ENCODE assay signal across 12 mouse cellular contexts in the genomic region with DNA sequence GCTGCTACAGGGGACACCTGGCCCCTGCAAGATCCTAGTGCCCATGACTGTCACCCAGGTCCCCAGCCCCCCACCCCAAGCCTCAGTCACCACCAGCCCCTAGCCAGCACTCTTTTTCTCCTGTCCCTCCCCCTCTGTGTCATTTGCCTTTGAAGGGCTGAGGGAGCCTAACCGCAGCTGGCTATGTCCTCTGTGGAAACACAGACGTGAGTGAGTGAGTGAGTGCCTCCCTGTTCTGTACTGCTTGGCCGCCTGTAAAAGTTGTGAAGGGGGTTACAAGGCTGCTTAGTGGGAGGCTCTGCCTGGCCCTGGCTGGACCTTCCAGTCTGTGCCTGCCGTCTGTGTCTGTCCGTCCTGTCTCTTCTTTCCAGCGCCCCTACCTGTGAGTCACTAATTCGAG. TPM values are rescaled to one million over a fixed set of nuclear protein-coding genes. Genes with fewer than 3 reads are reported as not detected.
DNase-seq lines count a peak whose midpoint lies in the region; ATAC-seq lines count a peak whose summit lies in the region.
"Had no signal": no experiment of that assay in that cellular context is flagged by ENCODE, and none has a peak within 500 bp of the region (broad histone marks: within the 10 kb centered on the region; RNA-seq: fewer than 3 reads in every experiment).

No protein-coding gene starts in this region.

- H3K4me1 ChIP-seq in heart, embryonic 14.5 days (ENCODE audit: control insufficient read depth in 2 of 2, insufficient read depth in 2 of 2, low read length in 2 of 2) = peaks cover 0 to 12% of the 10 kb centered on the region in 2 experiments; a peak in 1 of 4 replicates
- H3K4me1 ChIP-seq in limb, embryonic 10.5 days = peaks cover 13% of the 10 kb centered on the region
- peaks cover 14% of the 10 kb centered on the region for H3K4me1 ChIP-seq in stomach, embryonic 15.5 days

- no peaks in the 10 kb centered on the region for H3K27me3 ChIP-seq in heart, embryonic 14.5 days (ENCODE audit: control insufficient read depth, insufficient read depth, low read length)
- H3K27me3 ChIP-seq in limb, embryonic 10.5 days (ENCODE audit: low read depth, poor library complexity, severe bottlenecking) = no peaks in the 10 kb centered on the region
- no peaks in the 10 kb centered on the region for H3K27me3 ChIP-seq in stomach, embryonic 15.5 days (replicated peaks)
- H3K27me3 ChIP-seq: neural tube, embryonic 15.5 days had no signal

- DNase-seq in heart, postnatal 14 days = no peak
- peak; percentile 43 for DNase-seq in lung, postnatal 10 days
- no peak for DNase-seq in lung, postnatal 14 days
- no peak for DNase-seq in limb, embryonic 10.5 days (ENCODE audit: low spot score)
- no peak for DNase-seq in left cerebral cortex, postnatal 25 days (ENCODE audit: low spot score in 2 of 2)
- DNase-seq: cerebellum, adult 8-10 months; right cerebral cortex, postnatal 4 days; thymus, postnatal 14 days had no signal

- no peak overlapping the region for H3K9ac ChIP-seq in heart, embryonic 14.5 days (ENCODE audit: low read length)
- H3K9ac ChIP-seq in stomach, embryonic 15.5 days = no peak overlapping the region
- H3K9ac ChIP-seq: neural tube, embryonic 15.5 days had no signal

- ATAC-seq in heart, embryonic 14.5 days (ENCODE audit: insufficient number of reproducible peaks, insufficient read depth, low FRiP score, low read depth) = peak; percentile 18; the same call in 1 of the 2 replicates
- peak; percentile 15; the same call in 1 of the 2 replicates for ATAC-seq in stomach, embryonic 15.5 days (ENCODE audit: insufficient read depth, low FRiP score, low read depth)
- no peak for ATAC-seq in megakaryocyte, adult 5-6 weeks (ENCODE audit: poor library complexity, severe bottlenecking)

- intact Hi-C loops in heart, postnatal 14 days (cut with DNase I) = no loop called here
- intact Hi-C loops in left cerebral cortex, postnatal 25 days (cut with DNase I) = no loop called here

- H3K27ac ChIP-seq in heart, embryonic 14.5 days (replicated peaks in 1 of 2; ENCODE audit: control insufficient read depth in 1 of 2, insufficient read depth in 1 of 2, low read depth in 2 of 2, low read length in 2 of 2) = peak overlapping the region; percentile 34 to 39
- H3K27ac ChIP-seq in limb, embryonic 10.5 days = peak overlapping the region; percentile 59; the same call in 1 of the 2 replicates
- H3K27ac ChIP-seq in stomach, embryonic 15.5 days = peak overlapping the region; percentile 76
- H3K27ac ChIP-seq: neural tube, embryonic 15.5 days had no signal

- no peak overlapping the region for H3K4me3 ChIP-seq in heart, embryonic 14.5 days (ENCODE audit: control insufficient read depth in 1 of 2, insufficient read depth in 1 of 2, low read depth in 1 of 2, low read length in 2 of 2)
- no peak overlapping the region for H3K4me3 ChIP-seq in limb, embryonic 10.5 days
- H3K4me3 ChIP-seq in stomach, embryonic 15.5 days (replicated peaks) = no peak overlapping the region
- H3K4me3 ChIP-seq: neural tube, embryonic 15.5 days had no signal

- H3K36me3 ChIP-seq in heart, embryonic 14.5 days (ENCODE audit: control insufficient read depth, insufficient read depth, low read length) = no peaks in the 10 kb centered on the region
- no peaks in the 10 kb centered on the region for H3K36me3 ChIP-seq in limb, embryonic 10.5 days
- H3K36me3 ChIP-seq in stomach, embryonic 15.5 days = no peaks in the 10 kb centered on the region
- H3K36me3 ChIP-seq: neural tube, embryonic 15.5 days had no signal

- WGBS in heart, embryonic 14.5 days = 50% methylated on average over 7 of the region's 7 CpGs
- 59% methylated on average over 7 of the region's 7 CpGs for WGBS in limb, embryonic 10.5 days
- 49% methylated on average over 7 of the region's 7 CpGs for WGBS in stomach, embryonic 15.5 days

- H3K4me2 ChIP-seq in heart, embryonic 14.5 days (ENCODE audit: low read length) = no peak overlapping the region
- H3K4me2 ChIP-seq in stomach, embryonic 15.5 days = 0 out of 2 replicates have a peak overlapping the region, but pooled peaks have one; percentile 12
- H3K4me2 ChIP-seq: neural tube, embryonic 15.5 days had no signal

- no peaks in the 10 kb centered on the region for H3K9me3 ChIP-seq in heart, embryonic 14.5 days (ENCODE audit: control insufficient read depth, low read length)
- no peaks in the 10 kb centered on the region for H3K9me3 ChIP-seq in limb, embryonic 10.5 days (replicated peaks)
- H3K9me3 ChIP-seq in stomach, embryonic 15.5 days = no peaks in the 10 kb centered on the region
- H3K9me3 ChIP-seq: neural tube, embryonic 15.5 days had no signal

RNA-seq across cellular contexts. Expression of gene Iffo2, which starts 5.4 kb away (rescaled TPM):
- 4.4 and 4.6 TPM in 2 replicates for polyA plus RNA-seq in heart, embryonic 14.5 days (2014; fragmentation: Nextera tagmentation; extraction: Ambion mirVana)
- 1 to 10 TPM; 8.7 to 9.1 TPM for total RNA-seq in heart, postnatal 14 days (2021)
- 2.8 and 4.1 TPM in 2 replicates for polyA plus RNA-seq in limb, embryonic 10.5 days (2016; fragmentation: Nextera tagmentation; extraction: Ambion mirVana)
- polyA plus RNA-seq in stomach, embryonic 15.5 days (2015; fragmentation: Nextera tagmentation; extraction: Ambion mirVana) = 2.2 and 4.2 TPM in 2 replicates
- 0.83 and 1.6 TPM in 2 replicates for total RNA-seq in megakaryocyte, adult 5-6 weeks (2015)
- 2.1 and 2.7 TPM in 2 replicates for total RNA-seq in megakaryocyte, adult 5-6 weeks (2017)
- 10 to 100 TPM; 15.9 to 17.2 TPM for total RNA-seq in left cerebral cortex, postnatal 25 days (2021)
